Mouse (Mus musculus): ENCODE results near the gene Zfp652.

DNA sequence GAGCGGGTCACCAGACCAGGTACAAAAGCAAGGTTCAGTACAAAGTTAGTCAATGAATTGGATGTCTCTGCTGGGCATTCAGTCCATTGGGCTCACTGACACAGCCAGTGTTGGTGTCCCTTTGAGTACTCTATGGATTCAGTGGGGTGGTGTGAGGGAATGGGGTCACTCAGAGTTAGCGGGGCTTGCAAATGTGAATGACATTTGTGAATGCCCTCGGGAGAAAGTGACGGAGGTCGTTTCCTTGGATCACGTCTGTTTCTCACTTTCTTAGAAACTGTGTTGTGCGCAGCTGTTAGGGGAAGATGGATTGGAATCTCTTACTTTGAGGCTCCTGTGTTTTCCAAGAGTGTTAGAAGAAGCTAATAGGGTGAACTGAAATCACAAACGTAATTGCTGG lies 52.3 kb downstream of the Zfp652 start:
- TF ChIP-seq CTCF (IDR thresholded peaks at IDR 0.05) (no peak), POLR2A (IDR thresholded peaks at IDR 0.05; ENCODE audit: insufficient read depth, low read depth, low read length) (no peak), EP300 (IDR thresholded peaks at IDR 0.05; ENCODE audit: insufficient read depth, low read depth, low read length) (no peak)

All from heart, adult 2 months (tissue).